Mouse (Mus musculus): ENCODE data around the gene Pln. TPM values are rescaled to one million over a fixed set of nuclear protein-coding genes. Genes with fewer than 3 reads are reported as not detected.

Gene Pln
- polyA plus RNA-seq, 1 experiment from 2014 or later: 1.9 TPM

GRCm38 (mm10) chr10:53335974-53336373 is 1.5 kb upstream of the Pln start:
- 93% methylated on average over 3 of the region's 3 CpGs for WGBS
- no peak overlapping the region for H3K27ac ChIP-seq (ENCODE audit: low read depth, low read length)
- no peak overlapping the region for H3K4me2 ChIP-seq (ENCODE audit: low read depth, low read length, severe bottlenecking)
- H3K36me3 ChIP-seq (ENCODE audit: control insufficient read depth, insufficient read depth, low read length): no peaks in the 10 kb centered on the region
- DNase-seq (ENCODE audit: low spot score) (no peak), ATAC-seq (replicated peaks; ENCODE audit: low FRiP score) (no peak)
- H3K27me3 ChIP-seq (ENCODE audit: control insufficient read depth, insufficient read depth, low read length): no peaks in the 10 kb centered on the region
- no peak overlapping the region for H3K9ac ChIP-seq (ENCODE audit: low read length)
- H3K4me3 ChIP-seq (ENCODE audit: low read depth, low read length): no peak overlapping the region
- H3K4me1 ChIP-seq (replicated peaks; ENCODE audit: control insufficient read depth, insufficient read depth, low read length): no peaks in the 10 kb centered on the region
- no peaks in the 10 kb centered on the region for H3K9me3 ChIP-seq (ENCODE audit: control insufficient read depth, low read length)

- Histone ChIP-seq H3K36me3 (ENCODE audit: control insufficient read depth, insufficient read depth, low read length) (no peaks in the 10 kb centered on the region), H3K4me3 (ENCODE audit: low read depth, low read length) (no peak overlapping the region), H3K27me3 (ENCODE audit: control insufficient read depth, insufficient read depth, low read length) (no peaks in the 10 kb centered on the region), H3K9ac (ENCODE audit: low read length) (no peak overlapping the region), H3K9me3 (ENCODE audit: control insufficient read depth, low read length) (no peaks in the 10 kb centered on the region), H3K27ac (ENCODE audit: low read depth, low read length) (no peak overlapping the region), H3K4me1 (replicated peaks; ENCODE audit: control insufficient read depth, insufficient read depth, low read length) (no peaks in the 10 kb centered on the region), H3K4me2 (ENCODE audit: low read depth, low read length, severe bottlenecking) (no peak overlapping the region)
- ATAC-seq (replicated peaks; ENCODE audit: low FRiP score): no peak
- no peak for DNase-seq (ENCODE audit: low spot score)
- WGBS: 73% methylated on average over 2 of the region's 2 CpGs
Observed at GRCm38 (mm10) chr10:53339045-53339444, 1.6 kb downstream of the Pln start.

GRCm38 (mm10) chr10:53341288-53341965 is 4.0 kb downstream of the Pln start:
- ATAC-seq (replicated peaks; ENCODE audit: low FRiP score) (0 out of 2 replicates have a peak, but pooled peaks have one; percentile 39), DNase-seq (ENCODE audit: low spot score) (no peak)
- Histone ChIP-seq H3K4me1 (replicated peaks; ENCODE audit: control insufficient read depth, insufficient read depth, low read length) (no peaks in the 10 kb centered on the region), H3K9me3 (ENCODE audit: control insufficient read depth, low read length) (no peaks in the 10 kb centered on the region), H3K27ac (ENCODE audit: low read depth, low read length) (no peak overlapping the region), H3K36me3 (ENCODE audit: control insufficient read depth, insufficient read depth, low read length) (no peaks in the 10 kb centered on the region), H3K4me2 (ENCODE audit: low read depth, low read length, severe bottlenecking) (no peak overlapping the region), H3K27me3 (ENCODE audit: control insufficient read depth, insufficient read depth, low read length) (no peaks in the 10 kb centered on the region), H3K9ac (ENCODE audit: low read length) (no peak overlapping the region), H3K4me3 (ENCODE audit: low read depth, low read length) (no peak overlapping the region)
- WGBS: 76% methylated on average over 7 of the region's 7 CpGs

DNA sequence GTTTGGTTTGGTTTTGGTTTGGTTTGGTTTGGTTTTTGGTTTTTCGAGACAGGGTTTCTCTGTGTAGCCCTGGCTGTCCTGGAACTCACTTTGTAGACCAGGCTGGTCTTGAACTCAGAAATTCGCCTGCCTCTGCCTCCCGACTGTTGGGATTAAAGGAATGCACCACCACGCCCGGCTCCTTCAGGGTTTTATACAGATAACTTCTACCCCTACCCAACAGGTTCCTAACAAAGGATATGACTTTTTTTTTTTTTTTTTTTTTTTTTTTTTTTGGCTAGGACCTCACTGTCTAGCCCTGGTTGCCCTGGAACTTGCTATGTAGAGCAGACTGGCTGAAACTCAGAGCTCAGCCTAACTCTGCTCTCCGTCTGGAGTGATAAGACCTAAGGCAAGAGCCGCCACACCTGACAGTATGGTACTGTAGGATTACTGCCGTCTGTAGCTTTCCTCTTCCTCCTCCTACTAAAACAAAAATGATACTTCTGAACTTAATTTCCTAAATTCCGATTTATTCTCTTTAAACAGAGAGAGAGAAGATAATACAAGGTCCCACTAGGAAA is 4.8 kb downstream of the Pln start:
- Histone ChIP-seq H3K4me2 (ENCODE audit: low read depth, low read length, severe bottlenecking) (no peak overlapping the region), H3K9me3 (ENCODE audit: control insufficient read depth, low read length) (no peaks in the 10 kb centered on the region), H3K36me3 (ENCODE audit: control insufficient read depth, insufficient read depth, low read length) (no peaks in the 10 kb centered on the region), H3K4me3 (ENCODE audit: low read depth, low read length) (no peak overlapping the region), H3K4me1 (replicated peaks; ENCODE audit: control insufficient read depth, insufficient read depth, low read length) (no peaks in the 10 kb centered on the region), H3K9ac (ENCODE audit: low read length) (no peak overlapping the region), H3K27ac (ENCODE audit: low read depth, low read length) (no peak overlapping the region), H3K27me3 (ENCODE audit: control insufficient read depth, insufficient read depth, low read length) (no peaks in the 10 kb centered on the region)
- 88% methylated on average over 9 of the region's 9 CpGs for WGBS
- no peak for ATAC-seq (replicated peaks; ENCODE audit: low FRiP score)
- DNase-seq (ENCODE audit: low spot score): no peak

DNA sequence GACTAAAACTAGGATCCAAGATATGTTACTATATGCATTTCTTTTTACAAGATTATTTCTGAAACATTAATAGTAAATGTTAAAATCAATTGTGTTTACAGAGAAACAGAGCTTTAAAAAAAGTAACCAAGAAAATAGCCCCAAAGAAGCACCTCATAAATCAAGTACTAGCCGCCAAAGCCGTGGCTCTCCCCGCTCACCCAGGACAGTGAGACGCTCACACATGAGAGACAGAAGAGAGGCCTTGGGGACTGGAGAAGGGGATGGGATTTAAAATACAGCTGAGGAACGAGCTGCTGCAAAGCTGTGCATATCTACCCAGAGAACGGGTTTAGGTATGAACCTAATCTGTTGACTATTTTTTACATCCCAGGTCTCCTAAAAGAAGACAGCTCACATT is 5.9 kb downstream of the Pln start:
- H3K27me3 ChIP-seq (ENCODE audit: control insufficient read depth, insufficient read depth, low read length): no peaks in the 10 kb centered on the region
- H3K27ac ChIP-seq (ENCODE audit: low read depth, low read length): no peak overlapping the region
- DNase-seq (ENCODE audit: low spot score) (no peak), ATAC-seq (replicated peaks; ENCODE audit: low FRiP score) (no peak)
- H3K36me3 ChIP-seq (ENCODE audit: control insufficient read depth, insufficient read depth, low read length): no peaks in the 10 kb centered on the region
- no peak overlapping the region for H3K4me2 ChIP-seq (ENCODE audit: low read depth, low read length, severe bottlenecking)
- H3K9me3 ChIP-seq (ENCODE audit: control insufficient read depth, low read length): no peaks in the 10 kb centered on the region
- H3K4me1 ChIP-seq (replicated peaks; ENCODE audit: control insufficient read depth, insufficient read depth, low read length): no peaks in the 10 kb centered on the region
- WGBS: 90% methylated on average over 6 of the region's 6 CpGs
- no peak overlapping the region for H3K9ac ChIP-seq (ENCODE audit: low read length)
- no peak overlapping the region for H3K4me3 ChIP-seq (ENCODE audit: low read depth, low read length)

DNA sequence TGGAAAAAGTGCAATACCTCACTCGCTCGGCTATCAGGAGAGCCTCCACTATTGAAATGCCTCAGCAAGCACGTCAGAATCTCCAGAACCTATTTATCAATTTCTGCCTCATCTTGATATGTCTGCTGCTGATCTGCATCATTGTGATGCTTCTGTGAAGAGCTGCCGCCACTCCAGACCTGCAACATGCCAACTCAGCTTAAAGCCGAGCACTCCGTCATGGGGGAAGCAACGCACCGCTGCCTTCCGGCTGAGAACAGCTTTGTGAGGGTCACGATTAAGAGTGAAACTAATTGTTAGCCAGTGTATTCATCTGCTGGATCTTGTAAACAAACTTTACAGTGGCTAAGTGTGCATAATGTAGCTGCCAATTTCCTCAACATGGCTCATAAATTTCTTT is 6.4 kb downstream of the Pln start:
- Histone ChIP-seq H3K4me1 (replicated peaks; ENCODE audit: control insufficient read depth, insufficient read depth, low read length) (no peaks in the 10 kb centered on the region), H3K9ac (ENCODE audit: low read length) (no peak overlapping the region), H3K36me3 (ENCODE audit: control insufficient read depth, insufficient read depth, low read length) (no peaks in the 10 kb centered on the region), H3K27ac (ENCODE audit: low read depth, low read length) (no peak overlapping the region), H3K27me3 (ENCODE audit: control insufficient read depth, insufficient read depth, low read length) (no peaks in the 10 kb centered on the region), H3K9me3 (ENCODE audit: control insufficient read depth, low read length) (no peaks in the 10 kb centered on the region), H3K4me3 (ENCODE audit: low read depth, low read length) (no peak overlapping the region), H3K4me2 (ENCODE audit: low read depth, low read length, severe bottlenecking) (no peak overlapping the region)
- no peak for ATAC-seq (replicated peaks; ENCODE audit: low FRiP score)
- no peak for DNase-seq (ENCODE audit: low spot score)
- 75% methylated on average over 10 of the region's 10 CpGs for WGBS

DNA sequence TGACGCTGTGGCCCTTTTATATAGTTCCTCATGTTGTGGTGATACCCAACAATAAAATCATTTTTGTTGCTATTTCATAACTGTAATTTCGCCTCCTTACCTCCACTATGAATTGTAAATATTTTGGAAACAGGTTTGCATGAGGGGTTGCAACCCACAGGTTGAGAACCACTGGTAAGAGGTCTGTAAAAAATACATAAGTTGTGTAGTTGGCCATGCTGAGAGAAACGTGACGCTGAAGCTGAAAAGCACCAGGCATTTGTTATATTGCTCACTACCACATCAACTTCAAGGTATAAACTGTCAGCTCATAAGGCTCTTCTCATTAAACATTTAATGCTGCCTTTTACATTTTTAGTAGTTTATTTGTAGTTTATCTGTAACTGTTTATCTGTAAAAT is 8.0 kb downstream of the Pln start:
- Histone ChIP-seq H3K4me1 (replicated peaks; ENCODE audit: control insufficient read depth, insufficient read depth, low read length) (no peaks in the 10 kb centered on the region), H3K27me3 (ENCODE audit: control insufficient read depth, insufficient read depth, low read length) (no peaks in the 10 kb centered on the region), H3K4me2 (ENCODE audit: low read depth, low read length, severe bottlenecking) (no peak overlapping the region), H3K27ac (ENCODE audit: low read depth, low read length) (no peak overlapping the region), H3K36me3 (ENCODE audit: control insufficient read depth, insufficient read depth, low read length) (no peaks in the 10 kb centered on the region), H3K9ac (ENCODE audit: low read length) (no peak overlapping the region), H3K4me3 (ENCODE audit: low read depth, low read length) (no peak overlapping the region), H3K9me3 (ENCODE audit: control insufficient read depth, low read length) (no peaks in the 10 kb centered on the region)
- ATAC-seq (replicated peaks; ENCODE audit: low FRiP score) (no peak), DNase-seq (ENCODE audit: low spot score) (no peak)
- WGBS: 91% methylated on average over 4 of the region's 4 CpGs

GRCm38 (mm10) chr10:53346506-53346905 is 9.0 kb downstream of the Pln start:
- 46% methylated on average over 3 of the region's 3 CpGs for WGBS
- DNase-seq (ENCODE audit: low spot score) (peak; percentile 63), ATAC-seq (replicated peaks; ENCODE audit: low FRiP score) (peak; percentile 25; the same call in 1 of the 2 replicates)
- Histone ChIP-seq H3K36me3 (ENCODE audit: control insufficient read depth, insufficient read depth, low read length) (no peaks in the 10 kb centered on the region), H3K4me3 (ENCODE audit: low read depth, low read length) (no peak overlapping the region), H3K9me3 (ENCODE audit: control insufficient read depth, low read length) (no peaks in the 10 kb centered on the region), H3K27me3 (ENCODE audit: control insufficient read depth, insufficient read depth, low read length) (no peaks in the 10 kb centered on the region), H3K9ac (ENCODE audit: low read length) (no peak overlapping the region), H3K4me2 (ENCODE audit: low read depth, low read length, severe bottlenecking) (no peak overlapping the region), H3K4me1 (replicated peaks; ENCODE audit: control insufficient read depth, insufficient read depth, low read length) (no peaks in the 10 kb centered on the region), H3K27ac (ENCODE audit: low read depth, low read length) (no peak overlapping the region)

- no peak overlapping the region for H3K27ac ChIP-seq (ENCODE audit: low read depth, low read length)
- 89% methylated on average over 5 of the region's 5 CpGs for WGBS
- no peaks in the 10 kb centered on the region for H3K27me3 ChIP-seq (ENCODE audit: control insufficient read depth, insufficient read depth, low read length)
- no peak overlapping the region for H3K4me2 ChIP-seq (ENCODE audit: low read depth, low read length, severe bottlenecking)
- no peaks in the 10 kb centered on the region for H3K4me1 ChIP-seq (replicated peaks; ENCODE audit: control insufficient read depth, insufficient read depth, low read length)
- H3K4me3 ChIP-seq (ENCODE audit: low read depth, low read length): no peak overlapping the region
- H3K36me3 ChIP-seq (ENCODE audit: control insufficient read depth, insufficient read depth, low read length): no peaks in the 10 kb centered on the region
- ATAC-seq (replicated peaks; ENCODE audit: low FRiP score) (peak; percentile 14; the same call in 1 of the 2 replicates), DNase-seq (ENCODE audit: low spot score) (no peak)
- no peaks in the 10 kb centered on the region for H3K9me3 ChIP-seq (ENCODE audit: control insufficient read depth, low read length)
- no peak overlapping the region for H3K9ac ChIP-seq (ENCODE audit: low read length)
Observed at GRCm38 (mm10) chr10:53346916-53347315, 9.4 kb downstream of the Pln start.

All from forebrain, embryonic 11.5 days (tissue).